Mouse (Mus musculus): ENCODE data around the gene Nrros.

Gene Nrros

DNA sequence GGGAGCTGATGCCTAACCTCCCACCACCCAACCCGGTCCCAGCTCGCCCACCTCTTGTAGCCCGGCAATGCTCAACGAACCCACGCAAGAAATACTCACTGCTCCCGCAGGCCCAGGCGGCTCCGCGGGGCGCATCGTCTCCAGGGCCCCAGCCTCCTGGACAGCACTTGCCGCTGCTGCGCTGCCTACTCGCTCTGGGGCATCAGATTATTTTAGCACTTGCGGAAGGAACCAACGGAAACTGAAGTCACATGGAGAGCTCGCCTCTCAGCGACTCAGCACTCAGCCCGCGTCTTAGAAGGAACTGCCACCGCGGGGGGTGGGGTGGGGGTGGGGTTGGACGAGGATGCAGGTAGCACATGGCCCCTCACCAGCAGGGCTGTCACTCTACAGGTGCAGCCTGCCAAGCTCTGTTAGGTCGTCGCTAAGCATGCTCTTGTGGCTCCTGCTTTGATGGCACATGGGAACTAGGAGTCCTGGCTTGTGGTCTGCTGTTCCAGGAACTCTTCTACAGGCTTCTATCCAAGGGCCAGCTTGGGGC, at the start of gene Nrros:
TSS of gene Nrros (minus strand) at position 314 of the 541 bp plus-strand sequence.
- DNase-seq (ENCODE audit: low spot score), result no peak

DNA sequence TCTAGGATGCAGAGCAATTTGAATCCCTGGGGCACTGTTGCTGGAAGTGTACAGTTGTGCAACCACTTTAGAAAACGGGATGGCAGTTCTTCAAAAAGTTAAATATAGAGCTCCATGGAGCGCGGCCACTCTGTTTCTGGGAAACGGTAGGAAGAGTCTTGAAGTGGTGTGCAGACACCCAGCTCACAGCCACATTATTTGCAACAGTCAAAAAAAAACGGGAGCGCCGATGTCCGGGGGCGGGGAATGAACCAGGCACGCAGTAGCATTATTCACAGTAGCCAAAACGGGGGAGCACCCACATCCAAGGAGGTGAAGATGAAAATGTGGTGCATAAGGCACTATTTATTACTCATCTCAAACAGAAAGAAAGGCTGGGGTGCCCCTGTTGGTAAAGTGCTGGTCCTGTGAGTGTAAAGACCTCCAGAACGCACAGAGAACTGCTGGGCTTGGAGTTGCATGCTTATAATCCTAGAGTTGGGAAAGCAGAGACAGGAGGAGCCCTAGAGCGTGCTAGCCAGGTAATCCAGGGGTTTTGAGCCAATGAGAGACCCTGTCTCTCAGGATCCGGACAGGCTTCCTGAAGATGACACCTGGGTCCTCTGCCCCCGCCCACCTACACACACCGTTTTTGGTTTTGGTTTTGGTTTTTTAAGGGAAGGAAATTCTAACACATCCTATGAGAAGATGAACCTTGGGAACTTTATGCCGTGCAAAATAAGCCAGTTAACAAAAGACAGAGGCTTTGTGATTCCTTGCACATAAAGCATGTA, 49.6 kb upstream of the Nrros start:
- DNase-seq (ENCODE audit: low spot score), result no peak

- no peak for DNase-seq (ENCODE audit: low spot score)
Measured at GRCm38 (mm10) chr16:32214156-32214555, 48.8 kb upstream of the Nrros start.

- DNase-seq (ENCODE audit: low spot score), result no peak
Measured at GRCm38 (mm10) chr16:32204902-32205301, 39.5 kb upstream of the Nrros start.

- DNase-seq (ENCODE audit: low spot score), result no peak
Measured at GRCm38 (mm10) chr16:32202681-32203080, 37.3 kb upstream of the Nrros start.

DNA sequence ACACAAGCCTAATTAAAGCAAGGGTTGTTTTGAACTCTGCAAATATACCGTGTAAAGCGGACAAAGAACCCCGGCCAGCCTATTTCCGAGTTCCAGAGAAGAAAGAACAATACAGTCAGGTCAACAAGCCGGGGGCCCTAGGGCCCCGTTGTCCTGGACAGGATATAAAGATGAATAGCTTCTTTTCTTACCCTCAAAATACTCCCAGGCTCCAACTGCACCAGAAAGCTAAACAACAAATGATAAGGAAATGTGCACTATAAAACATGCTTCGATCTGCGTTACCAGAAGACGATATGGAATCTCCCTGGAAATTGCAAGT, 35.6 kb upstream of the Nrros start:
- DNase-seq (ENCODE audit: low spot score), result no peak

- DNase-seq (ENCODE audit: low spot score), result no peak
Measured at GRCm38 (mm10) chr16:32200256-32201003, 35.0 kb upstream of the Nrros start.

DNA sequence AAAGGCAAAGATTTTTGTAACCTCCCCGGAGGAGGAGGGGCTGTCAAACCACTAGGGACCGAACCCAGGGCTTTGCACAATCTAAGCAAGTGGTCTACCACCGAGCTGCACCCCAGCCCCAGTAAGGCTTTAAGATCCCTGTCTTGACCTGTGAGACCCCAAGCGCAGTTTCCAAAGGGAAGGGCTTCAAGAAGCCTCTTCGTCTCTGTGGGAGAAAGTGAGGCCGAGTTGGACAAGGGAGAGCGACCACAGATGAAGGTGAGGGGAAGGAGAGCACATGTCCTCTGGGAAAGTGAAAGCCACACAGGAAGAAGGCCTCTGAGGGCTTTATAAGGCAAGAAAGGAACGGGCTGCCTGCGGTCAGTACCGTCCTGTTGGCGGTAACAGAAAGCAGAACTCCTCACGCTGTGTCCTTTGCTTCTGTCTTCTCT, 24.6 kb upstream of the Nrros start:
- no peak for DNase-seq (ENCODE audit: low spot score)

DNA sequence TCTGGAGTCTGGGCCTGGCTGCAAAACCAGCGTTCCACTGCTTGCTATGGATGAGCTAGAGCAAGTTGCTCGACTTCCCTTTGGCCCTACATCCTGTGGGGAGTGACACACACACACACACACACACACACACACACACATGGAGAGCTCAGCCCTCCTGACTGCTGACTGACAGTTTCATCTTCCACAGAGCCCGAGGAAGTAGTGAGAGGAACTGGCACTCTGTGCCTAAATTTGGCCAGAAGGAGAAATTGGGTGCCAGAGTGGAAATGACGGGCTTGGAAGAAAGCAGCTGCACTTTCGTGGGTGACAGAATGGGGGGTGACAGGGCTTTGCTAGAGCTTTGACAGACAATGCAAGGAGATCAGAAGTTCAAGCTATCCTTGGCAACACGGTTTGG, 23.7 kb upstream of the Nrros start:
- DNase-seq (ENCODE audit: low spot score), result no peak

DNA sequence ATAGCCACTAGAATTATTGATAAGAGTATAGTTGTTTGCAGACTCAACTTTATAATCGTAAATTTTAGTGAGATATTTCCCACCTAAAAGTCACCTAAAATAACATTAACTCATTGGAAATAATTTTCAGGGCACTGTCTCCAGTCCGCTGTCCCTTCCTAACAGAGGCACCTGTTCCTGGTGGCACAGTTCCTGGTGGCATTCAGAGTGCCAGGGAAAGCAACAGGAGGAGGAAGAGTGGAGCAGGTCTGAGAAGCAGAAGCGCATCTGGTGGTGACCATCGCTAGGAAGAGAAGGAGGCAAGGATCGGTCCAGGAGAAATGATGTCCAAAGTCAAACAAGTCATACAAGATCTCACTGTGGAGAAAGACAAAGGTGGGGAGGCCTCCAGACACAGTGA, 20.7 kb upstream of the Nrros start:
- DNase-seq (ENCODE audit: low spot score), result no peak

DNA sequence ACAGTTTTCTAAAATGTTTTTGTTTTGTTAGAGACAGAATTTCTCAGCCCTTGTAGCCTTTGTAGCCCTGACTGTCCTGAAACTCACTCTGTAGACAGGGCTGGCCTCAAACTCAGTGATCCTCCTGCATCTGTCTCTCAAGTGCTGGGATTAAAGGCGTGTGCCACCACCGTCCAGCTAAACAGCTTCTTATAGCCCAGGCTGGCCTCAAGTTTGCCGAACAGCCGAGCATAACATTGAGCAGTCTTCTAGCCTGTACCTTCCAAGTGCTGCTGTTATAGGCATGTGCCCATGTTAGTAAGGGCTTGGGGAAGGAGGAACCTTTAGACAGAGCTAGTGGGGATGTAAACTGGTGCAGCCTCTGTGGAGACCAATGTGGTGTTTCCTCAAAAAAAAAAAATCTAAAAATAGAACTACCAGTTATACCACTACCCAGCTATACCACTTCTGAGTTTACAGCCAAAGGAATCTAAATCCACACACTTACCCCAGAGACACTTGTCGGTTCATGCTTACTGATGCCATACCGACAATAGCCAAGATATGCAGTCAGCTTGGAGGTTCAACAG, 14.0 kb upstream of the Nrros start, which contains the start of gene Bex6:
TSS of gene Bex6 (plus strand) at position 491 of the 569 bp plus-strand sequence.
- DNase-seq (ENCODE audit: low spot score), result no peak

- no peak for DNase-seq (ENCODE audit: low spot score)
Measured at GRCm38 (mm10) chr16:32176896-32177686, 11.7 kb upstream of the Nrros start.

- DNase-seq (ENCODE audit: low spot score), result no peak
Measured at GRCm38 (mm10) chr16:32175029-32175428, 9.6 kb upstream of the Nrros start.

DNA sequence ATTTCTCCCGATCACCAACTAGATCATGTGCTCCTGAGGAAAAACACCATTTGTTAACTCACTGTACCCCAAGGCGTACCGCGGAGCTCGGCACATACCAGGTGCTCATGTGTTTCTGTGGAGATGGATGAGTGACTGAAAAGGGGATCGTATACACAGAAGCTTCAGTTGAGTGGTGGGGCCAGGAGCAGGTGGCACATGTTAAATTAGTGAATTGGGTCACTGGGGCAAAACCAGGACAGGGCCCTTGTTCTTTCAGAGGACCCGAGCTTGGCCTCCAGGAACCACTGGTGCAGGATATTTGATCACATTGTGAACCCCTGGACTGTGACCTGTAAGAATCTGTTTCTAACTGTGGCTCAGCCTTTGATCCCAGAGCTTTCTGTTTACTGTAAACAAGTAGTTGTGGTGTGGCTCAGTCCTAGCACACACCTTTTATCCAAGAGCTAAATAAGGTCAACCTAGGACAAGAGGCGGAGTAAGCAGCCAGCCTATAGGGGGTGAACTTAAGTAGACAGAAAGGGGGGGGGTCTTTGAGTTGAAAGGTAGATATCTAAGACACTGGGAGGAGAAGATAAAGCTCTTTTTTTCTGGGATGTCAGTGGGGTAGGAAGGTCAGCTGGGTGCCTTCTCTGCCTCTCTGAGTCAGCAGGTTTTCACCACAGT, 9.1 kb upstream of the Nrros start:
- DNase-seq (ENCODE audit: low spot score), result no peak

GRCm38 (mm10) chr16:32173401-32173800, 8.0 kb upstream of the Nrros start:
- DNase-seq (ENCODE audit: low spot score), result no peak

DNA sequence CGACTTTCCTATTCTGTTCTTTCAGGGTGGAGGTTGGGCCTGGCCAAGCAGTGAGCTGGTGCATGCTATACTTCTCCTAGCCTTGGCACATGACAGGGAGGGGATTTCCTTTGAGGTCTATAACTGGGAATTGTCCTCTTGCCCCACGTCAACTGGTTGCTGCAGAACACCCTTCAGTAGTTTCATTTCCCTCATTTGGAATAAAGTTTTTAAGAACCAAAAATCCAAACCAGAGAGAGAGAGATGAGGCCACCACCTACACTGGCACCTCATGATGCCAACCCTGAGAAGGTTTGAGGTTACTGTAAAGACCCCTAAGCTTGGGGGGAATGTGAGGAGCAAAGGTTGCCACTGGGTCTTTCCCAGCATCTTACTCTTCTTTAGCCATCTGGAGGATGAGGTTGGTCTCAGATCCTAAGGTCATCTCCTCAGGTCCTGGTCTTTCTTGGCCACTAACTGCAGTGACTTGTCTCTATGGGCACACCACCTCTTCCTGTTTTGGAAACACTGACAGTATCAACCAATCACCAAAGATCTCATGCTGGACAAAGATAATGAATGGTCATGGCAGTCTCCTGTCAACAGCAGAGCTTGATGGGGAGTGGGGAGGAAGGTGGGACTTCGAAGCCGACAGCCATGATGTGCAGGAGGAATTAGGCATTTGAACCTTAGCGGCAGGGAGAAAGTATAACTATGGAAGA, 5.8 kb upstream of the Nrros start:
- no peak for DNase-seq (ENCODE audit: low spot score)

GRCm38 (mm10) chr16:32167819-32168545, 2.6 kb upstream of the Nrros start:
- no peak for DNase-seq (ENCODE audit: low spot score)

- no peak for DNase-seq (ENCODE audit: low spot score)
Measured at GRCm38 (mm10) chr16:32164396-32165027, 882 bp downstream of the Nrros start.

DNA sequence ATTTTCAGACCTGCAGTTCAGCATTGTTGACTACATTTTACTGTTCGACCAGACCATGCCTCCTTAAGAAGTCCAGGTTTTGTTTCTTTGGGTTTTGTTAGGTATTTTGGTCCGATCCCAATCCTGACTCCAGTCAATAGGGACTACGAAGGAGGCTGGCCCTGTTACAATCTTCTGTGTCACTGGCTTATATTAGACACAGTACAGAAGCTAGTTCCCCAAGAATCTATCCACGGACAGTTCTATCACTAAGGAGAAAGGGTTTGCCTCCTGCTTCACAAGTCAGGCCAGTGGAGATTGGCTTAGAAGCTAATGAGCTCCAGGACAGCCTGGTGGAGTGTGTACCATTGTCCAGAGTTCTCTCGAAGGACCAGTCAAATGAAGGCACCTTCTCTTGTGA, 1.5 kb downstream of the Nrros start:
- no peak for DNase-seq (ENCODE audit: low spot score)

DNA sequence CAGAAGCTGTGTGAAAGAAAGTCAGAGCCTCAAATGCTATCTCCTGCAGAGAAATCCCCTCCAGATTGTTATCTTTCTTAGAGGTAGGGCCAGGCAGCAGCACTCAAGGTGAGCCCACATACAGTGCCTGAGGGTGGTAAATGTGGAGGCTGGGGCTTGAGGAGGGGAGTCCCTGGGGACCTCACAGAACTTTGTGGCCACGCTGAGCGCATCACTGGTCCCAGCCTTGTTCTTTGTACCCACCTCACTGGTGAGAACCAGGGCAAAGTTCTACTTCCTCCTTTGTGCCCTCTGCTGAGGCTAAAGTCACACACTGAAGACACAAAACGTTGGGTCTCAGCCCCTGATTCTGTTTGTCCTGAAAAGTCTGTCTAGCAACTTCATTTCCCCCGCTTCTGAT, 2.0 kb downstream of the Nrros start:
- DNase-seq (ENCODE audit: low spot score), result no peak
